Mouse (Mus musculus) urinary bladder, postnatal 25 days (tissue): ENCODE data around the gene Olfr998.
"Not testable (repeated sequence)": the region's sequence is repeated elsewhere in the genome, so short reads cannot be mapped to it uniquely, and the experiment has no call there.

Source experiments
- DNase-seq: peaks from one replicate; pipeline ENCODE4 v3.0.0; 2022; ENCODE audit warnings: low spot score

Olfr998 gene

DNA sequence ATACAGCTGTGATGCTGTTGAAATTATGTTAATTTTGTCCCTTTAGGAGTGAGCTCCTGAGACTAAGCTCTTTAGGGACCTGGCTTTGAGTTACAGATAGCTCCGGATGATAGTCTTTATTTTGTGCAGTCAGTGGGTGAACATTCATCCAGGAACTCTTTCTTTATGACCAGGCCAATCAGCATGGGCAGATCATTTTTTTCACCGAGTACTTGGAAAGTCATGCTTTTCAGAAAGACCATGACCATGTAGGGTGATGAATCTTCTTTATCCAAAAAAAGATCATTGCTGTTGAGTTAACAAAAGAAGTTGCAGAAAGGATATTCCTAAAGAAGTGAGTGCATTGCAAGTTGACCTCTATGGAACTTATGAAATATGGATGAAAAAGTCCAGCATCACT, at the start of gene Olfr998:
Gene Olfr998, plus strand, starts transcription at position 301 of the 400 bp plus-strand sequence.
- not testable (repeated sequence) for DNase-seq

DNA sequence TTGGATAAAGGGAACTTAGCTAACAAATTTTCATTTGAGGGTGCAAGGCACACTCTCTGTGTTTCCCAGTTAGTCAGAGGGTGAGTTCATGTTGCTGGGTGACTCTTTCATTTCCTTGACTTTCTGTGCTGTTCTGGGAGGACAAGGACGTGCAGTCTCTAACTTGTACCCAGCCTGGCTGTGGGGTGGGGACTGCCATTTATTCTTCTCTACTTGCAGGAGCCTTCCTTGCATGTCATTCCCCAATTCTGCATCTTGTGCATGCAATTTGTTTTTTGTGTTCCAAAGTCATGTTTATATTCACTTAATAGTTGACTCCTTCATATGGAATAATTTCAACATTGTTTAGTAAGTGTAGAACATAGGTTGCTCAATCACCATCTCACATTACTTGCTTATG, 33.9 kb upstream of the Olfr998 start:
- no peak for DNase-seq

DNA sequence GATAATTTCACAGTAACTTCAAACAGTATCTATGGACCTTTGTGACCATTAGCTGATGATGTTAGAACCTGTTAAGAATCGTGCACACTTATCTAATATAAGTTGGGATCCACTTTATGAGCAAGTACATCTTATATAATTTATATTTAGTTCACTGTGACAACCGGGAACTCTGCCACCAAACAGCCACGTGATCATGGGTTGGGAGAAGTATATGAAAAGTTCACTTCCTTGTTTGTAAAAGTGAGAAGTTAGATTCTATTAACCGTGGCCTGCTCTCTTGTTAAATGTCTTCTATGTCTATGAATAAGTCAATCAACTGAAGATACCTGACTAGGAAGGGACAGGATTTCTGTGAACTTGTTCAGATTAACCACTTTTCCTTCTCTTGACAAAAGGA, 28.5 kb upstream of the Olfr998 start:
- DNase-seq = no peak

GRCm38 (mm10) chr2:85561187-85561586, 27.6 kb upstream of the Olfr998 start:
- no peak for DNase-seq

DNA sequence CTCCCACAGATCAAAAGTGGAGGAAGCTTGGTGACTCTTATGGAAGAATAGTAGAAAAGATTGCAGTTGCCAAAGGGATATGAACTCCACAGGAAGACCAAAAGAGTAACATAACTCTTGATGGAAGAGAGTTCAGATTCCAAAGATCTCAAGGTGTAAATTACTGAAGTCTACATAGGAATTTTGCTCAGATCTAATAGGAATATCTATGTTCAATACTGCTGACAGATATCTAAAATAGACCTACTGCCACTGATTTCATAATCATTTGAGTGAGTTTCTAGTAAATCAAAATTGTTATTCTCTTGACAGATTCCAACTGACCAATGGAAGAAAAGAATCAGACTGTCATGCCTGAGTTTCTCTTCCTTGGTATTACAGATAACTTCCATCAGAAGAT, 9.8 kb upstream of the Olfr998 start, which contains the start of gene Olfr996:
Gene Olfr996, plus strand, starts transcription at position 301 of the 400 bp plus-strand sequence.
- DNase-seq = no peak

- DNase-seq = no peak
Observed at GRCm38 (mm10) chr2:85611803-85612202, 23.1 kb downstream of the Olfr998 start, which contains the start of gene Olfr1000. TSS of gene Olfr1000 (minus strand) at chr2:85611903.
